Mouse (Mus musculus) left cerebral cortex, postnatal 4 days (tissue): Measurements from ENCODE around the gene Prr13. TPM values are rescaled to one million over a fixed set of nuclear protein-coding genes. Genes with fewer than 3 reads are reported as not detected.

Experiments
- DNase-seq: peaks from one replicate; pipeline ENCODE4 v3.0.0-alpha.2; 2022
- intact Hi-C: fragments of 180-260 bp; cut with DNase I; formaldehyde crosslinking; loops from one replicate; pipeline ENCODE4 v1.15.1; 2025
- total RNA-seq, 2 experiments: library from RNA; stranded (reverse); gene quantifications; 2 replicates each; pipeline ENCODE4 v1.2.3; 2021

Prr13 gene
- total RNA-seq, 2 experiments from 2014 or later, result 18.6 to 20.0 TPM

GRCm38 (mm10) chr15:102502254-102502840, 43.5 kb downstream of the Prr13 start:
- no peak for DNase-seq
- intact Hi-C loops, result no loop called here

GRCm38 (mm10) chr15:102503447-102503846, 44.6 kb downstream of the Prr13 start, which contains the start of gene Gm10337:
Gm10337 (plus strand) TSS chr15:102503722.
- DNase-seq, result no peak
- intact Hi-C loops, result no loop called here

- intact Hi-C loops, result no loop called here
- no peak for DNase-seq
Observed at GRCm38 (mm10) chr15:102503924-102504782, 45.3 kb downstream of the Prr13 start.

- intact Hi-C loops, result no loop called here
- DNase-seq, result no peak
Observed at GRCm38 (mm10) chr15:102505073-102505769, 46.4 kb downstream of the Prr13 start.

GRCm38 (mm10) chr15:102505770-102506463, 47.1 kb downstream of the Prr13 start:
- DNase-seq, result no peak
- intact Hi-C loops, result no loop called here

GRCm38 (mm10) chr15:102506464-102506830, 47.6 kb downstream of the Prr13 start:
- DNase-seq, result no peak
- intact Hi-C loops, result no loop called here

GRCm38 (mm10) chr15:102506864-102507263, 48.0 kb downstream of the Prr13 start:
- intact Hi-C loops, result no loop called here
- no peak for DNase-seq

- DNase-seq, result no peak
- intact Hi-C loops, result no loop called here
Observed at GRCm38 (mm10) chr15:102507561-102507960, 48.7 kb downstream of the Prr13 start.

- DNase-seq, result no peak
Observed at GRCm38 (mm10) chr15:102508336-102508735, 49.5 kb downstream of the Prr13 start.

GRCm38 (mm10) chr15:102510110-102510509, 51.3 kb downstream of the Prr13 start:
- no peak for DNase-seq
- intact Hi-C loops, result no loop called here

More at GRCm38 (mm10) chr15:102508336-102508735, 49.5 kb downstream of the Prr13 start:
- intact Hi-C loops, result no loop called here

GRCm38 (mm10) chr15:102510590-102511284, 51.9 kb downstream of the Prr13 start:
- intact Hi-C loops, result no loop called here
- DNase-seq, result peak; percentile 96

- peak; percentile 59 for DNase-seq
- intact Hi-C loops, result no loop called here
Observed at GRCm38 (mm10) chr15:102511285-102511833, 52.5 kb downstream of the Prr13 start.

- no peak for DNase-seq
Observed at GRCm38 (mm10) chr15:102512010-102512409, 53.2 kb downstream of the Prr13 start.

More at GRCm38 (mm10) chr15:102512010-102512409, 53.2 kb downstream of the Prr13 start:
- intact Hi-C loops, result no loop called here

Other genes starting within 250 kb of the Prr13 start
- 1 to 10 TPM in 1 of 2 experiments, under 1 TPM in 1; 0.74 to 1.1 TPM for gene Itgb7, start 227.1 kb upstream of the Prr13 start, total RNA-seq
- gene Rarg, start 201.5 kb upstream of the Prr13 start, total RNA-seq, result 10 to 100 TPM; 15.9 to 16.9 TPM
- not detected for gene Gm9918, start 188.5 kb upstream of the Prr13 start, total RNA-seq
- 10 to 100 TPM; 31.4 to 33.7 TPM for gene Mfsd5, start 179.6 kb upstream of the Prr13 start, total RNA-seq
- 1 to 10 TPM; 8.5 to 9.9 TPM for gene Espl1, start 162.8 kb upstream of the Prr13 start, total RNA-seq
- gene Pfdn5, start 132.9 kb upstream of the Prr13 start, total RNA-seq, result 100 to 1,000 TPM; 390 to 395 TPM
- gene Myg1, start 127.3 kb upstream of the Prr13 start, total RNA-seq, result 10 to 100 TPM; 60.2 to 65.9 TPM
- 10 to 100 TPM; 28.7 to 29.2 TPM for gene Aaas, start 108.3 kb upstream of the Prr13 start, total RNA-seq
- under 1 TPM; 0.24 to 0.56 TPM for gene Sp7, start 91.8 kb upstream of the Prr13 start, total RNA-seq
- 10 to 100 TPM; 30.5 to 35.0 TPM for gene Sp1, start 52.9 kb upstream of the Prr13 start, total RNA-seq
- gene Amhr2, start 13.7 kb upstream of the Prr13 start, total RNA-seq, result 1 to 10 TPM in 1 of 2 experiments, under 1 TPM in 1; 0.93 to 1.4 TPM
- 100 to 1,000 TPM; 546 to 548 TPM for gene Pcbp2, start 11.5 kb downstream of the Prr13 start, total RNA-seq
- not detected for gene Gm10337, start 44.7 kb downstream of the Prr13 start, total RNA-seq
- gene Map3k12, start 58.0 kb downstream of the Prr13 start, total RNA-seq, result 10 to 100 TPM; 90.1 to 93.0 TPM
- gene Tarbp2, start 59.2 kb downstream of the Prr13 start, total RNA-seq, result 10 to 100 TPM; 71.4 to 72.0 TPM
- gene Npff, start 65.9 kb downstream of the Prr13 start, total RNA-seq, result 1 to 10 TPM; 3.9 to 5.0 TPM
- gene Gm28047, start 166.0 kb downstream of the Prr13 start, total RNA-seq, result 1 to 10 TPM in 1 of 2 experiments, not detected in 1; 2.2 TPM
- 10 to 100 TPM; 41.7 to 46.1 TPM for gene Atf7, start 166.4 kb downstream of the Prr13 start, total RNA-seq
- gene Atp5g2, start 213.3 kb downstream of the Prr13 start, total RNA-seq, result 10 to 100 TPM; 13.4 to 14.1 TPM